Mouse (Mus musculus): Measurements from ENCODE around the gene Kmt2b. TPM values are rescaled to one million over a fixed set of nuclear protein-coding genes. Genes with fewer than 3 reads are reported as not detected.

Gene Kmt2b
- total RNA-seq, 2 experiments from 2014 or later = 34.0 to 34.2 TPM

DNA sequence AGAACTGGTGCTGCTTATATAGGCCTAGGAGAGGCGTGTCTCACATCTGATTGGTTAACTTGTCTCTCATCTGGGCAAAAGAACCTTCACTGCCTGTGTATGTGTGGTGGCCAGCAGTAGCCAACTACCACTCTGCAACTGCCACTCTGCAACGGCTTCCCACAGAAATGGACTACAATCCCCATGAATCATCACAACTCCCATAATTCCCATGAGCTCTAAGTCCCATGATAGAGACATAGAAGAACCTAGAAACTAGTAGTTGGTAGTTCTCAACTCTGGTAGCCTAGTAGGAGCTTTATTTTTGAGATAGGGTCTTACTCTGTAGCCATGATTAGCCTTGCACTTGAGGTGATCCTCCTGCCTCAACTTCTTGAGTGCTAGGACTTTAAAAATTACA, 38.6 kb downstream of the Kmt2b start:
- DNase-seq (ENCODE audit: low spot score in 2 of 2) = no peak

GRCm38 (mm10) chr7:30544327-30544726, 44.2 kb downstream of the Kmt2b start:
- no peak for DNase-seq (ENCODE audit: low spot score in 2 of 2)

- DNase-seq (ENCODE audit: low spot score in 2 of 2) = no peak
Measured at GRCm38 (mm10) chr7:30540572-30540971, 48.0 kb downstream of the Kmt2b start.

GRCm38 (mm10) chr7:30534633-30535577, 53.6 kb downstream of the Kmt2b start, which contains the start of gene Arhgap33:
TSS of gene Arhgap33 (minus strand) at chr7:30535060.
- peak; percentile 92 to 96 for DNase-seq (ENCODE audit: low spot score in 2 of 2)

DNA sequence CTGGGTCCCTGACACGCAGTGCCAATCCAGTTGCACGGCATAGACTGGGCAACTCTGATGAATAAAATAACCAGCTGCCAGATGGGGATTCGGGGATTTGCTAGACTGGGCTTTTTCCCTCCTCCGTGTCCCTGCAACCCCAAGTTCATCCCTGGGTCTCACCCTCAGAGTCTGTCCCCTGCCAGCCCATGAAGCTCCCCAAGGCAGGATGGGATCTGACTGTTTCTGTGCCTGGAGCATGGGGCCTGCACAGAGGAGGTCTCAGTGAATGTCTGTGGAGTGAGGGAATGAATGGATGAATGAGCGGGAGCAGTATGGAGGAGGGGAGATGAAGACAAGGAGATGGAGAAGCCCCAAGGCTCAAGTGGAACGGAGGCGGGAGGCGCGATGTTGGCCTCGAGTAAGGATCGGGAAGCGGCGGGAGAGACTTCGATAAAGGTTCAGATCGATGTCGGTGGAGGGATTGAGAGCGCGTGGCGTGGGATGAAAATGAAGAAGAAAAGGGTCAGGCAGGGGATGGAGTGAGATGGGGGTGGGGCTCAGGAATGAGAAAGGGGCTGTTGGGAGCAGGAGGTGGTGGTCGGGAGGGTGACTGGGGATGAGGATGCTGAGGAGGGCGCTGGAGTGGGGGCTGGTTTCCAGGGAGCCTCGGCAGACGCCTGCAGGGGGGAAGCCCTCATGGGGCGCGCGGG, 54.4 kb downstream of the Kmt2b start:
- no peak for DNase-seq (ENCODE audit: low spot score in 2 of 2)

- DNase-seq (ENCODE audit: low spot score in 2 of 2) = peak in 1 of 2 experiments; percentile 47
Measured at GRCm38 (mm10) chr7:30532931-30533330, 55.6 kb downstream of the Kmt2b start.

DNA sequence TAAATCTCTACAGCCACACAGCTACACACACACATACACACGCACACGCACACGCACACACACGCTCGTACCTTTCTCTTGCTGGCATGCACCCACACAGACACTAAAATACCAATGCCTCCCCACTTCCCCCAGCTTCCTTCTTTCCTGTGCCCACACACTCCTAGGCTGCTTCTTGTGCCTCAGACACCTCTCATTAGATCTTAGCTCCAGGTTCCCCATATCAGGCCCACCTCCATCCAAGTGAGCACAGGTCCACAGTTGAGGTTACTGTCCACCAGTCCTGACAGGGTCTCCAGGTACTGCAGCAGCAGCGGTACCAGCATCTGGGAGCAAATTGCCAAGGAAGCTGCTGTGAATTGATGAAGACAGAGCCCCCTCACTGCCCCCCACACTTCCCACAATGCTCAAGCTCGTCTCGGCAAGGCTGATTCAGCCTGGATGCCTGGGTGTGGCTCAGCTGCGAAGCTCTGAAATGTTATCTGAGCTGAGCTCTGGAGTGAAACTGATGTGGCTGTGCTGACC, 57.2 kb downstream of the Kmt2b start:
- no peak for DNase-seq (ENCODE audit: low spot score in 2 of 2)

GRCm38 (mm10) chr7:30526981-30527380, 61.5 kb downstream of the Kmt2b start:
- DNase-seq (ENCODE audit: low spot score in 2 of 2) = no peak

DNA sequence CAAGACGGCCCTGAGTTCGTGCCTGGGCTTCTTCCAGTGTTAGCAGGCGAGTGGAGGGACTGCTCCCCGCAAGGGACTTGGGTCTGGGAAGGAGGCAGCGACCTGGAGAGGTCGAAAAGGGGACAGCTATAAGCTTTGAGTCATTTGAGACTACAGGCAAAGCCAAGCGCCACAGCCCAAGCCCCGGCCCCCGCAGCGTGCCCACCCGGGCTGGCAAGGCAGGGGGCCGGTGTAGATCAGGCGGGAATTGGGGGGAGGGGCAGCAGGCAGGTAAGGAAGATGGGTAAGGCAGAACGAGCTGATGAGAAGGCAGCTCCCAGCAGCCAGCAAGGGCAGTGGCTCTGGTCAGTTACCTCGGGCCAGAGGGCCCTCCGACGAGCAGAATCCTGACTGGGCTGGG, 62.1 kb downstream of the Kmt2b start:
- no peak for DNase-seq (ENCODE audit: low spot score in 2 of 2)

DNA sequence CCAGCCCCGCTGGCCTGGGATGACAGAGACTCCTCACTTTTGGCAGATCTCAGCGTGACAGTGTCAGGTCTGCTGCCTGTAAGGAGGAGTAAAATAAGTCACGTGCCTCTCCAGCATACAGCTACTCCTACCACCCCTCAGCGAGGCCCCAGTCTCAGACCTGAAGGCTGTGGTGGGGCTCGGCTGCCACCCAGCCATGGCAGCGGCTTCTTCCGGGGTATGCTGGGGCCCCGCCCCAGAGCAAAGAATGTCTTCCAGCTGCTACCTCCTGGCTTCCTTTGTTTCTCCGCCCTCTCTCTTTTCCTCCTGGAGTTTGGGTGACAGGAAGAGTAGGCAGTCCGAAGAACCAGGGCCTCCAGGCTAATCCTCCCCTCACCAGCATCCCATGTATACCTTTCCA, 62.6 kb downstream of the Kmt2b start:
- DNase-seq (ENCODE audit: low spot score in 2 of 2) = no peak

GRCm38 (mm10) chr7:30524487-30524886, 64.0 kb downstream of the Kmt2b start:
- DNase-seq (ENCODE audit: low spot score in 2 of 2) = no peak

GRCm38 (mm10) chr7:30522871-30523270, 65.7 kb downstream of the Kmt2b start:
- no peak for DNase-seq (ENCODE audit: low spot score in 2 of 2)

DNA sequence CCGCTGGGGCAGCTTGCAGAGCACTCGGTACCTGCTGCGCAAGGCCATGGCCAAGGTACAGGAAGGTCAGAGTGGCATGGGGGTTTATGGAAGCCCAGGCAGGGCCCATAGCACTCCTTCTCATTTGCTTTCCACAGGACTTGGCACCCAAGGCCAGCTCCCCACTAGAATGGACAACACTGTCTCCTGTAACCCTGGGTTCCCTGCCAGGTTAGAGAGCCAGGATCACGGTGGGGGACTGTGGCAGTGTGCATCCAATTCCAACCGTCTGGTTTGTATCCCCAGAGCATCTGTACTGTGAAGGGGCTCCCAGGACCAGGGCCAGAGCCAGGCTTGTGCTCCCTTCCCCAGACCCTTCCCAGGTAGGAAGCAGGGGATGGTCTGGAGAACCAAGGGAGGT, 67.7 kb downstream of the Kmt2b start:
- DNase-seq (ENCODE audit: low spot score in 2 of 2) = no peak

DNA sequence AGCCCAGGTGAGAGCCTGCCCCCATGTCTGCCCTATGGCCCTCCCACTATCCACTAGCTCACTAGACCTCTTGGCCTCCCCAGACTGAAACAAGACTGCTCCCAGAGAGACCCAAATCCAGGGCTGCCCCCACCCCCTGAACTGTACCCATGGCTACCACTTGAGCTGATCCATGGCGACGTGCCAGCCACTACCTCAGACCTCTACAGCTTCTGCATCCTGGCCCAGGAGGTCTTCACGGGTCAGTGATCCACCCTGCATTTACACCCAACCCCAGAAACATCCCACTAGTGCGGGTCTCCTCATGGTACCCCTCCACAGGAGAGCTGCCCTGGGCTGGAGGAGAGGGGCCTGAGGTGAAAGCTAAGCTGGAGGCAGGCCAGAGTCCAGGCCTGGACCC, 68.1 kb downstream of the Kmt2b start:
- DNase-seq (ENCODE audit: low spot score in 2 of 2) = no peak

Small RNAs within 50 kb of the gene (microRNA-seq; reads per million reads assigned to microRNA genes)
- gene Gm38670 (not detected), gene Mir3569 (not detected)

Other genes starting within 250 kb of the Kmt2b start
- 1 to 10 TPM; 3.3 to 3.8 TPM for gene Lrfn3, start 226.0 kb downstream of the Kmt2b start, total RNA-seq (2021)
- gene Tyrobp, start 175.0 kb downstream of the Kmt2b start, total RNA-seq (2021) = 10 to 100 TPM; 24.9 to 33.3 TPM
- under 1 TPM in 1 of 2 experiments, not detected in 1; 0.74 TPM for gene Hcst, start 168.9 kb downstream of the Kmt2b start, total RNA-seq (2021)
- under 1 TPM; 0.56 to 0.67 TPM for gene Nfkbid, start 167.0 kb downstream of the Kmt2b start, total RNA-seq (2021)
- gene Aplp1, start 143.2 kb downstream of the Kmt2b start, total RNA-seq (2021) = 1 to 10 TPM; 3.5 to 4.2 TPM
- under 1 TPM; 0.39 to 0.93 TPM for gene Kirrel2, start 131.0 kb downstream of the Kmt2b start, total RNA-seq (2021)
- gene Nphs1, start 130.4 kb downstream of the Kmt2b start, total RNA-seq (2021) = not detected
- under 1 TPM in 1 of 2 experiments, not detected in 1; 0.44 TPM for gene Prodh2, start 95.1 kb downstream of the Kmt2b start, total RNA-seq (2021)
- gene Arhgap33, start 53.7 kb downstream of the Kmt2b start, total RNA-seq (2021) = 1 to 10 TPM; 9.6 to 9.8 TPM
- gene Hspb6, start 36.5 kb downstream of the Kmt2b start, total RNA-seq (2021) = 100 to 1,000 TPM; 182 to 186 TPM
- 10 to 100 TPM; 10.1 to 10.4 TPM for gene Proser3, start 36.4 kb downstream of the Kmt2b start, total RNA-seq (2021)
- gene Lin37, start 28.9 kb downstream of the Kmt2b start, total RNA-seq (2021) = 10 to 100 TPM; 17.3 to 18.6 TPM
- 10 to 100 TPM; 55.6 to 62.4 TPM for gene U2af1l4, start 25.4 kb downstream of the Kmt2b start, total RNA-seq (2021)
- 1 to 10 TPM; 2.6 to 2.9 TPM for gene Gm49396, start 25.4 kb downstream of the Kmt2b start, total RNA-seq (2021)
- 100 to 1,000 TPM in 1 of 2 experiments, 10 to 100 TPM in 1; 87.0 to 103 TPM for gene Psenen, start 25.1 kb downstream of the Kmt2b start, total RNA-seq (2021)
- gene Igflr1, start 23.3 kb downstream of the Kmt2b start, total RNA-seq (2021) = 1 to 10 TPM; 1.5 to 1.7 TPM
- not detected for gene Zbtb32, start 10.2 kb upstream of the Kmt2b start, total RNA-seq (2021)
- under 1 TPM; 0.32 to 0.67 TPM for gene Upk1a, start 24.1 kb upstream of the Kmt2b start, total RNA-seq (2021)
- 1,000 to 10,000 TPM; 1,025 to 1,032 TPM for gene Cox6b1, start 37.4 kb upstream of the Kmt2b start, total RNA-seq (2021)
- not detected for gene Etv2, start 47.1 kb upstream of the Kmt2b start, total RNA-seq (2021)
- gene Rbm42, start 61.6 kb upstream of the Kmt2b start, total RNA-seq (2021) = 10 to 100 TPM; 54.6 to 56.2 TPM
- 10 to 100 TPM in 1 of 2 experiments, 1 to 10 TPM in 1; 7.1 to 10.4 TPM for gene Haus5, start 76.3 kb upstream of the Kmt2b start, total RNA-seq (2021)
- not detected for gene Pmis2, start 82.9 kb upstream of the Kmt2b start, total RNA-seq (2021)
- not detected for gene 2200002J24Rik, start 110.2 kb upstream of the Kmt2b start, total RNA-seq (2021)
- not detected for gene Atp4a, start 123.5 kb upstream of the Kmt2b start, total RNA-seq (2021)
- gene Tmem147, start 140.8 kb upstream of the Kmt2b start, total RNA-seq (2021) = 100 to 1,000 TPM; 144 to 145 TPM
- not detected for gene Gapdhs, start 155.0 kb upstream of the Kmt2b start, total RNA-seq (2021)
- 1 to 10 TPM; 4.1 to 4.6 TPM for gene Sbsn, start 162.7 kb upstream of the Kmt2b start, total RNA-seq (2021)
- gene Dmkn, start 175.0 kb upstream of the Kmt2b start, total RNA-seq (2021) = 1 to 10 TPM in 1 of 2 experiments, under 1 TPM in 1; 0.86 to 1.2 TPM
- gene Krtdap, start 199.2 kb upstream of the Kmt2b start, total RNA-seq (2021) = 10 to 100 TPM; 13.2 to 13.9 TPM
- 1 to 10 TPM; 1.8 to 2.5 TPM for gene Ffar2, start 235.0 kb upstream of the Kmt2b start, total RNA-seq (2021)

Data from gastrocnemius, postnatal 4 days (tissue).